Mouse (Mus musculus) CH12.LX (cell line): ENCODE results near the gene Traf5.

Source experiments
- BHLHE40 ChIP-seq: IDR thresholded peaks from 2 replicates; pipeline ENCODE4 v1.6.1; 2011; ENCODE audit warnings: mild to moderate bottlenecking, low read depth, low read length, improper control_type of control experiment
- CTCF ChIP-seq, 2 experiments: IDR thresholded peaks in 1 of 2; conservative IDR thresholded peaks in 1 of 2; 2 replicates each; pipeline ENCODE4 v1.5.1; 2011 to 2012; ENCODE audit warnings: low read depth in 2 of 2, low read length in 2 of 2, improper control_type of control experiment in 1 of 2, inconsistent platforms in 1 of 2, mild to moderate bottlenecking in 1 of 2, moderate library complexity in 1 of 2
- KAT2A ChIP-seq: IDR thresholded peaks from 2 replicates; pipeline ENCODE4 v1.6.1; 2012; ENCODE audit warnings: low read length, improper control_type of control experiment, inconsistent platforms; ENCODE audit not compliant: insufficient replicate concordance
- MAFK ChIP-seq: IDR thresholded peaks from 2 replicates; pipeline ENCODE4 v1.6.1; 2011; ENCODE audit warnings: low read length, improper control_type of control experiment; ENCODE audit not compliant: insufficient replicate concordance
- MAZ ChIP-seq: IDR thresholded peaks from 2 replicates; pipeline ENCODE4 v1.6.1; 2012; ENCODE audit warnings: low read depth, mild to moderate bottlenecking, inconsistent platforms, low read length, improper control_type of control experiment, moderate library complexity
- POLR2A ChIP-seq: IDR thresholded peaks from 2 replicates; pipeline ENCODE4 v1.6.1; 2011; ENCODE audit warnings: low read depth, mild to moderate bottlenecking, improper control_type of control experiment, low read length
- SMC3 ChIP-seq: IDR thresholded peaks from 2 replicates; pipeline ENCODE4 v1.6.1; 2011; ENCODE audit warnings: low read depth, low read length, improper control_type of control experiment
- UBTF ChIP-seq: IDR thresholded peaks from 2 replicates; pipeline ENCODE4 v1.6.1; 2012; ENCODE audit warnings: low read depth, mild to moderate bottlenecking, inconsistent platforms, low read length, improper control_type of control experiment, moderate library complexity

DNA sequence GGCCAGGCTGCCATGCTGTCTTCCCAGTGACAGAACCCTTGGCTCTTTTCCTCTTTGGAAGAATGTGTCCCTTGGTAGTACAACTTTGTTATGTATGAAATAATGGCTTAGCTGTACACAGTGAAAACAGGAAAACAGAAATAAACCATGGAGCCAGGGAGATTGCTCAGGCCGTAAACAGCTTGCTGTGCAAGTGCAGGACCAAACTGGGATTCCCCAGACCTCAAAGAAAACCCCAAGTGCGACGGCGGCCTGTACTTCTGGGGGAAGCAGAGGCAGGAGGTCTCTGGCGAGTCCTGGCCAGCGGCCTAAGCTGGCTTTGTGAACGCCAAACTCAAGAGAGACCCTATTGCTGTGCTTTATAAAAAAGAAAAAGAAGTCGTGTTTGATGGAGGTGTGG, 143.8 kb downstream of the Traf5 start:
- TF ChIP-seq CTCF (conservative IDR thresholded peaks at IDR 0.05 in 1 of 2, IDR thresholded peaks at IDR 0.05 in 1 of 2; ENCODE audit: low read depth in 2 of 2, low read length in 2 of 2) (no peak), KAT2A (no peak), SMC3 (no peak), UBTF (no peak), MAZ (0 out of 2 replicates have a peak, but pooled peaks have one; percentile 18), MAFK (no peak), BHLHE40 (0 out of 2 replicates have a peak, but pooled peaks have one; percentile 6), POLR2A (no peak)
